Mouse (Mus musculus) heart, postnatal 25 days (tissue): ENCODE data around the gene Aldh18a1. TPM values are rescaled to one million over a fixed set of nuclear protein-coding genes. Genes with fewer than 3 reads are reported as not detected.
"Not testable (repeated sequence)": the region's sequence is repeated elsewhere in the genome, so short reads cannot be mapped to it uniquely, and the experiment has no call there.

Experiments
- DNase-seq: peaks from one replicate; pipeline ENCODE4 v3.0.0; 2022; ENCODE audit warnings: low spot score
- intact Hi-C: fragments of 180-260 bp; cut with DNase I; formaldehyde crosslinking; loops from one replicate; pipeline ENCODE4 v1.15.1; 2025
- total RNA-seq, 2 experiments: library from RNA; stranded (reverse); gene quantifications; 2 replicates each; pipeline ENCODE4 v1.2.3; 2021

Gene Aldh18a1
- 1 to 10 TPM; 7.0 to 7.3 TPM for total RNA-seq

DNA sequence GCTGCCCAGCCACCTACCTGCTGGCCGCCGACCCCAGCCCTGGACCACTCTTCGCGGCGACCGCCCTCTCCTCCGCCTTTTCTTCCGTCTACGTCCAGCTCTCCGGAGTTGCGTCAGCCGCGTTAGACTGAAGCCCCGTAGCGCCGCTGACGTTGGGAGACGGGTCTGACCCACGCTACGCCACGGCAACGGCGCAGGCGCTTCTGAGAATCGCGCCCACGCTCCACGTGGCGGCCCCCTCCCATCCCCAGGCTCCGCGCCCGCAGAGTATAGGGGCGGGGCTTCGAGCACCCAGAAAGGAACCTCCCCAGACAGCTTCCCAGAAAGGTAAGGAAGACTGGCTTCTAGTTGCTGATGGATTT is at the start of gene Aldh18a1:
Aldh18a1 (minus strand) TSS at position 171 of the 362 bp plus-strand sequence.
- intact Hi-C loops: no loop called here

DNA sequence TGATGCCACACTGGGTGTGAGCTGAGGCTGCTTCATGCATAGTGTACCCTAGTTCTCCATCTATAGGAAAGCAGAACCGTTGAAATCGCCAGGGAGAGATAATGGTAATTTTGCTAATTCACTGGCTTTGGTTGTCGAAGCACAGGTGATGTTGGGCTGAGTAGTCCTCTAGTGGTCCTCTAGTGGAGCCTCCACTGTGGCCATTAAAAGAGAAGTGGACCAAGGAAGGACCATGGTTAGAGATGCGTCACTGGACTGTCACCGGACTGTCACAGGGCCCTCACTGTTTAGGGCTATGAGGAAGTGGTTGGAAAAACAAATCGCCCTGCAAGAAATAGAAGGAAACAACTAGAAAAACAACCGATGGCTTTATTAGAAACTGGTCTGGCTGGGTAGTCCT is 49.3 kb upstream of the Aldh18a1 start:
- intact Hi-C loops: loop anchor here (5.0 kb wide), 1 partner anchor 40 kb away; no protein-coding TSS in a partner anchor
- DNase-seq: no peak

More for the DNA sequence above, at the start of gene Aldh18a1:
- DNase-seq: peak; percentile 86

DNA sequence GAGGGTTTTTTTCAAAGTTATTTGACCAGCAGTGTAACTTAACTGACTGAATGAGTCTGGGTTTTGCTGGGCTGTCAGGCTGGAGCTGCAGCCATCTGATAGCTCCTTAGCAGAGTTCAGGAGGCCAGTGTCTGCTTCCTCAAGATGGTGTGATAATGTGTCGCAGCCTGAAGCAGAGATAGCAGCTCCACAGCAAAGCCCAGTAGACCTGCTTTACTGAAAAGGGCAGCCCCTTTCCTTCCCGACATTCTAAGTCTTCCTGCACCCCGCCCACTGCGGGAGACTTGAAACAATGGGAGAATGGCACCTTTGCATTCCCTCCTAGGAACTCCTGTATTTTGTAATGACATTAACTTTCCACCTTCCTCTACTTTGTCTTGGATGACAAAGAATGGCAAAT is 48.8 kb upstream of the Aldh18a1 start:
- intact Hi-C loops: loop anchor here (5.0 kb wide), 1 partner anchor 40 kb away; no protein-coding TSS in a partner anchor
- DNase-seq: peak; percentile 45

DNA sequence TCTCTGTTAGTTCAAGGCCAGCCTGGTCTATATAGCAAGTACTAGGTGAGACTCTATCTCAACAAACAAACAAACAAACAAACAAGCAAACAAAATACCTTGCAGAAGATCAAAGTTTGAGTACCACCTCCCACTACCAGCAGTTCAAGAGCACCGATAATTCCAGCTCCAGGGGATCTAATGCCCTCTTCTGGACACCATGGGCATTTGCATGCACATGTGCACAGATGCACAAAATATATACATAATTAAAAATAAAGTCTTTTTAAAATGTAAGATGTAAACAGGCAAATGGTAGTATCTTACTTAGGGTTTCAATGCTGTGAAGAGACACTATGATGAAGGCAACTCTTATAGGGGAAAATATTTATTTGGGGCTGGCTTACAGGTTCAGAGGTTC is 44.9 kb upstream of the Aldh18a1 start:
- intact Hi-C loops: loop anchor here (2.0 kb wide), 1 partner anchor 14 kb away; no protein-coding TSS in a partner anchor
- DNase-seq: no peak

DNA sequence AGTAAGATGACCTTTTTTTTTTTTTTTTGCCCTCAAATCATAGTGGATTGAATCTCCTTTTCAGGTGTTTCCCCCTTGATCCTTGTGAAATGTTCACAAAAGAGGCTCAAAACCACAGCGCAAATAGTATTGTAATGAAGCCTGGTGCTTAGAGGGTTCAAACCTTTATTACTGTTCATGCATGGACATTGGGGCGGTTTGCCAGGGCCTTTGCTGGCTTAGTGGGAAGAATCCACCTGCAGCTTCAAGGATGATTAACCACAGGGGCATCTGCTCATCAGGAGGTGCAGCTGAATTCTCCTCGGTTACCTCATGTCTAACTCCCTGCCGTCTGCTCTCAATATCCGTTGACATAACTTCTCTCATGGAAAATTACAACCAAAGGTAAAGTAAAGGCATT is 44.4 kb upstream of the Aldh18a1 start:
- no peak for DNase-seq
- intact Hi-C loops: loop anchor here (2.0 kb wide), 1 partner anchor 14 kb away; no protein-coding TSS in a partner anchor

DNA sequence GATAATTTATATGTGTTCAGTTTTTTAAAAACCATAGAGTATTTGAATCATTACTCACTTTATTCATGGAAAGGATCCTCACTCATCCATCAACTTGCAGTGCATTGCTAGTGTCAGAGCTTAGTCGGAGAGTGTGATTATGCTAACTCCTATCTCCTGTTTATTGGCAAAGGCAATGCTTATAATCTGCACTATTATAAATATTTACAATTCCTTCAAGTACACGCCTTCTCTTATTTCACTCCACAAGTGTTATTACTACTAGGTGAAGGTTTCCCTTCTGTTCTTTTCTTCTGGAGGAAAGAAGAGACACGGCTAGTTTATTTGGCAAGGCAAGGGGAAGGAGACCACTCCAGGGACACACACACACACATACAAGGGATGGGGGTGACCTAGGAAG is 43.9 kb upstream of the Aldh18a1 start:
- intact Hi-C loops: loop anchor here (2.0 kb wide), 1 partner anchor 15 kb away; no protein-coding TSS in a partner anchor
- no peak for DNase-seq

DNA sequence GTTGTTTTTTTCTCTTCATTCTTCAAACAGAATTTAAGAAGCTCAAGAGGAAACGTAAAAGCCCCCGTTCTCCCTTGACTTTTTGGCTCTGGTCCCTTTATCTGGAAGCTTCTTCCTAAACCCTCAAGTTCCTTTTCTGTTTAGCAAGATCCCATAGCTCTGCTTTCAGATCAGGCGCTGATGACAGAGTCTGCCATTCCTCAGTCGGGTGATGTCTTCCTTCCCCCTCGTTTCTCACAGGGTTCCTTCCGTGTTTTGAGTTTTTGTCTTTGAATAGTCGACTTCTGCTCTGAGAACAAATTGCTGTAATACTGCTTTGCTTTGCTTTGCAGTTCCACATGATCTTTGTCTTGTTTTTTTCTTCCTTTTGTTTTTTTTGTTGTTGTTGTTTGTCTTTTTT is 42.3 kb upstream of the Aldh18a1 start:
- intact Hi-C loops: loop anchor here (2.0 kb wide), 1 partner anchor 16 kb away; no protein-coding TSS in a partner anchor
- DNase-seq: no peak

DNA sequence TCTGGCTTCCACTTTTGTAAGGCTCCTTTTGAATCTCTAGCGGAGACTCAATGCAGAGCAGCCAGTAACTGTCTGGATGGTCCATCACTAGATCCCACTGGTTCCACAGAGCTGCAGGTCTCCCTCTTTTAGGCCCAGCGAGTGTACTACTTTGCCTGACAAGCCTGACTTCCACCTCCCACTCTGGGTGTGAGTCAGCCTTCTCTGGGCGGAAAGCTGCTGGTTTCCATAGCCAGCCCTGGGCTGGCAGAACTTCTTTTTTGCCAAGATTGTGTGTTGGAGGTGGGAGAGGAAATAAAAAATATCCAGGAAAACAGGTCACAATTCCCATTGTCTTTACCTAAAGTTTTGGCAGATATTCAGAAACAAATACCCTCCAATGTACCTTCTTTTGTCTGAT is 41.8 kb upstream of the Aldh18a1 start:
- intact Hi-C loops: loop anchor here (2.0 kb wide), 1 partner anchor 15 kb away; no protein-coding TSS in a partner anchor
- DNase-seq: peak; percentile 13

DNA sequence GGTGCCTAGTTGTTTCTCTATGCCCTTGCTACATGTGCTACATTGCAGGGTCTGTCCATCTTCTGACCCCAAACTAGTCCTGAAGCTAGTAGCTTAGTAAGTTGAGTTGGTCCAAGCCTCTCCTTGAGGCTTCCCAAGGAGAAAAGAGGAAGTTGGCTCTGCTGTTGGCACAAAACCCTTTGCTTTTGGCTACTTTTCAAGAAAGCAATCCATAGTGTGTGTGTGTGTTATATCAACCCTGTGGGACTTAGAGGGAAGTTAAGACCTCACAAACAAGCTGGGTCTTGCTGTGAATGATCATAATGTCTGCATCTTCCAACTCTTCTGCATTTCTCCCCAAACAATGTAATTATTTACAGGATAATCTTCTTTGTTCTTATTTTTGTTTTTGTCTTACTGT is 40.7 kb upstream of the Aldh18a1 start:
- no peak for DNase-seq
- intact Hi-C loops: no loop called here

DNA sequence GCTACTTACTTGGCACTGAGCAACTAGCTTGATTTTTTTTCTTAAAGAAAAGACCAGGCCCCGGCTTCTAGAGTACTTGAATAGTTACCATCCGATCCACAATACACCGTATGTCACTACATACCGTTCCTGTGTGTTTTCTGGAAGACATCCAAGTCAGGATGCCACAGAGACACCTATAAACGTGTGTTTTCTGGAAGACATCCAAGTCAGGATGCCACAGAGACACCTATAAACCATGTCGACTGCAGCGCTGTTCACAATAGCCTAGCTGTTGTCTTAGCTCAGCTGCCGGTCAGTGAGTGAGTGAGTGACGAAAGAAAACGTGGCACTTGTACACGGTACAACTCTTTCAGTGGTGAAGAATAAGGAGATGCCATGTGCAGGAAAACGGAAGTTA is 37.7 kb upstream of the Aldh18a1 start:
- no peak for DNase-seq
- intact Hi-C loops: no loop called here

DNA sequence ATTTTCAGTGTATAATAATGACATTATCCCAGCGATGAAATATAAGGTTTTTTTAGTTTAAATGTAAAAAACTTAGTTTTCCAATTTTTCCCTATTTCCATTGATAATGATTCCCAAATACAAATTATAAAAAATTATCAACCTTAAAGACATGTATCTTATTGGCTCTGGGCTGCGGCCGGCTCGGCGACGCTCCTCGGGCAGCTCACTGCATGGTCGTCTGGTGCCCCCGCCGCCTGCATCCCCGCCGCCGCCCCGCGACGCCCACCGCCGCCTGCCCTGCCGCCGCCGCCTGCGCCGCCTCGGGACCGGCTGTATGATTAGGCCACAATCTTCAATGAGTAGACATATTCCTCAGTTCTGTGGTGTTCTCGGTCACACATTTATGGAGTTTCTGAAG is 33.4 kb upstream of the Aldh18a1 start:
- intact Hi-C loops, DNase-seq: not testable (repeated sequence)

DNA sequence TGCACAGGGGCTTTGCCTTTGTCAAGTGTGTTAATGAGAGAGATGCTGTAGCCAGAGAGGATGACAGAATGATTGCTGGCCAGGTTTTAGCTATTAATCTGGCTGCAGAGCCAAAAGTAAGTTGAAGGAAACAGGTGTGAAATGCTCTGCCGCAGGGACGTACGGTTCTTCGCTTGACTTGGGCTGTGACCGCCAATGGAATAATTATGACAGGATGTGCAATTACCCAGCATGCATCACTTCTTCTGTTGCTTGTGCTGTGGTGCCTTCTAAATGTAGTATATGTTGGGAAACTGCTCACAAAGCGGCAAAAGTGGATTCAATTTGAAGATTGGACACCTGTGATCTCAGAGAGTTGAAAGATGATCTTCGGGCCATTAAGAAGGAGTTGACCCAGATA is 27.8 kb upstream of the Aldh18a1 start:
- no peak for DNase-seq

DNA sequence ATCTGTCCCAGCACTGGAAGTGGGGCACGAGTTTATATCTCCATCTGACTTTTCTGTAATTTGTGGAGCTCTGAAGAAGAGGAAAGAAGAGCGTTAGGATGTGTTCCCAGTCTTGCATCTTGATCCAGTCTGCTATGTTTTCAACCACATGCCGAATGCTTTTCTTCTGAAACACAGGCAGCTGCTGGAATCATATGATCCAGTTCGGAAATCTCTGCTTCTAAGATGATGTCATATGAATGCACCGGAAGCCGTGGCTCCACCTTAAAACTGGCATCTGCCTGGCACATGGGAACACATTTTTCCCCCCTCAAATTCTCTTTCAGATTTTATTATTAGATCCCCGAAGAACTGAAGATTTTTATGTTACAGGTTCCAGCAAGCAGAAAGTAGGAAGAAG is 26.5 kb upstream of the Aldh18a1 start:
- intact Hi-C loops: loop anchor here (2.0 to 10.0 kb wide), 3 partner anchors 16 to 220 kb away; partner anchors contain the start of gene Ccnj
- DNase-seq: no peak

More for the DNA sequence above, 27.8 kb upstream of the Aldh18a1 start:
- intact Hi-C loops: loop anchor here (10.0 kb wide), 1 partner anchor 219 kb away; the partner anchor contains the start of gene Ccnj

DNA sequence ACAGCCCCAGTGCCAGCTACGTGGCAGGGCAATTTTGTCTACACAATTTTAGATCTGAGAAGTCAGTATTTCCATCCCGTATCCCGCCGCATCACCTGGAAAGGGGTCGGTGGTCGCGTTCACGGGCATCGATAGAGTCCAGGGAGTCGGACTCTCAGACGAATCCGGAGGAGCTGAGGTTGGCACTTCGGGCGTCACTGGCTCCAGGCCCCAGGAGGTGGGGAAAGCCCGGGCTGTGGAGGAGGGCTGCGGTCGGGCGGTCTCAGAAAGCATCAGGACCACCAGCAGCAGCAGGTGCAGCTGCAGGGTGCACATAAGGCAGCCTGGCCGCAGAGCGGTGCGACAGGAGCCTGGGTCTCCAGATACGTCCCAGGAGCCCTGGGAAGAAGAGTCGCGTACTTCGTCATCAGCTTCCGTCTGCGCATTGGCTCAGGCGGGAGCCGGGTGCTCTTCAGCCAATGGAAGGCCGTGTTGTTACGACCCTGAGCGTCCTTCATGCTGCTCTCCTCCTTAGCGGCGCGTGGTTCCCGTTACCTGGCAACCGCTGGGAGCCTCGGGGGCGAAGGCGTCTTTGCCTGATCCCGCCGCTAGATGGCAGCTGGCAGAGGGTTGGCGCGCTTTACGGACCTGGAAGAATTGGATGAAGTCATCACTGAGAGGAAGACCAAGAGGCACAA is 23.7 kb upstream of the Aldh18a1 start, which contains the start of the genes Tctn3 and Entpd1:
Tctn3 (minus strand) TSS at position 404 of the 677 bp plus-strand sequence.
Entpd1 (plus strand) TSS at position 537 of the 677 bp plus-strand sequence.
- intact Hi-C loops: loop anchor here (1.0 to 10.0 kb wide), 2 partner anchors 110 to 223 kb away; partner anchors contain the start of gene Ccnj
- peak; percentile 94 for DNase-seq

DNA sequence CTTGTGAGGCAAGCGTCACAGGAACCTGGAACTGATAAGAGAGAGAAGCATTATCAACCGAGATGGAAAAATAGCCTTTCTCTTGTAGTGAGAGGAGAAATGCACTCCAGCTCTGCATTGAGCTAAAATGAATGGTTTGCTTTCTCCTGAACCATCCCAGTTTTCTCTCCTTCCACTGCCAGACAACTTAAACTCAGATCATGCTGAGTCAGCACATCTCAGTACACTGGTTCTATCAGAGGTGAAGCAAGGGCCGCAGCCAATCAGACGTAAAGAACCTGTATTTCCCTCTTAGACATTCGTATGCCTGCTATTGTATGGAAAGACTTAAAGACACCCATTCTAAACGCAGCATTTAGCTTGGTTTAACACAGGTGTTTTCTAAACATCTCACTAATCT is 19.4 kb upstream of the Aldh18a1 start:
- intact Hi-C loops: no loop called here

DNA sequence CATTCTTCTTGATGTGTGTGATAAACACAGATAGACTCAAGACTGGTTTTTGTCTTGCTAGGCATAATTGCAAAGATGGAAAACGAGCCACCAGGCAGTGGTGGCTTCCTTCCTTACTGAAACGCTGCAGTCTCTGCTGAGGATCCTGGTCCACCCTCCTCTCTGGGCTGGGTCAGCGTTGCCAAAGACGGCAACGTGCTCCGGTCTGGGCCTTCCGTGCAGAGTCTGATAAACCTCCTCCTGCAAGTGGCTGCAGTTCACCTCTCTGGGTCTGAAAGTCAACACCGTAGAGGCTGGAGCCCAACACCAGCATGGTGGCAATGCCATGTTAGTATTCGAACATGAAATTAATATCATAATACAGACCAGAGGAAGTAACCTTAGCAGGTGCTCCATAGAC is 16.9 kb upstream of the Aldh18a1 start:
- intact Hi-C loops: no loop called here

More for the DNA sequence above, 19.4 kb upstream of the Aldh18a1 start:
- DNase-seq: no peak

DNA sequence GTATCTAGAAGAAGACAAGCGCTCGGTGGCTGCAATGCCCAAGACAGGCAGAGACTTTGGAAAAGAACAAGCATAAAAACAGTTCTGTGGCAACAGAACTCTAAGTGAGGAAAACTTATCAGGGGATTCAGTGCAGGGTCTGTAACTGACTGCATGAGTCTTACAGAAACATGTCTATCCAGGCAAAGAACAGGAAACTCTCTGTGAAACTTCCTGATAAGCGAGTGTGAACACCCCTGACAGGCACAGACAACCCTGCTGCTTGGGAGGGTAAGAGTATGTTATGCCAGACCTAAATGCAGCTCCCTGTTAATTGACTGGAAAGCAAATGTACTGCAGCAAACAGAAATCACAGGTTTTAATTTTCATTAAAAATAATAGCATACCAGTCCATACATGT is 13.6 kb upstream of the Aldh18a1 start:
- intact Hi-C loops: no loop called here
- no peak for DNase-seq

More for the DNA sequence above, 16.9 kb upstream of the Aldh18a1 start:
- no peak for DNase-seq

DNA sequence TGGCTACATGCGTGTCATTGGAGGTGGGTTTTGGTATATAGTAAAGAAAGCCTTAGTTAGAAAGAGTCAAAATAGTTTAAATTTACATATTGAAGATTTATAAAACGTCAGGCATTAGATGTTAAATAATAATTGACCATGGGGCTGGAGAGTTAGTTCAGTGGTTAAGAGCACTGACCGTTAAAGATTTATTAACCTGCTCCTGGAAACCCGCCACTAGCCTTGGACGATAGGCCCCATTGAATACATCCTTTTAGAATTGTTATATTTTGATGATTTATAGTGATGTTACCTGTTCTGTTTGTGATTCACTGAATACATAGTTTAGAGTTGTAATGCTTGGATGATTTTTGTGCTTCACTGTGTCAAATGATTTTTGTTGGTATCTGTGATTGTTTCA is 12.6 kb upstream of the Aldh18a1 start:
- intact Hi-C loops, DNase-seq: not testable (repeated sequence)

DNA sequence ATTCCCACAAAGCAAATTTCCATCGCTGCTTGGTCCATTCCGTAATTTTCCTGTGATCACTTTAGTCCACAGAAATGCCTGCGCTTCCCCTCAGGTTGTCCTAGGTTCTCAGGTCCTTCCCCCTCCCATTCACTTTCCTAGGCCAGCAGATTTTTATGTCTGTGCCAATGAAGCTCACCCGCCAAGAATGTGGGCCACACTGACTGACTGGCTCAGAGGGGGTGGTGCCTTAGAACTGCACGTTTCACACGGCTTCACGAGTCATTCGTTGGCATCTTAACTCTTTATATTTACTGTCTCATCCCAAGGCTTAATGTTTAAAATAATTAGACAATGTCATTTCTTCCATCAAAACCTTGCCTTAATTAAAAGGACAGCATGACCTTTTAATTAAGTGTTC is 7.6 kb upstream of the Aldh18a1 start:
- intact Hi-C loops: no loop called here
- no peak for DNase-seq

DNA sequence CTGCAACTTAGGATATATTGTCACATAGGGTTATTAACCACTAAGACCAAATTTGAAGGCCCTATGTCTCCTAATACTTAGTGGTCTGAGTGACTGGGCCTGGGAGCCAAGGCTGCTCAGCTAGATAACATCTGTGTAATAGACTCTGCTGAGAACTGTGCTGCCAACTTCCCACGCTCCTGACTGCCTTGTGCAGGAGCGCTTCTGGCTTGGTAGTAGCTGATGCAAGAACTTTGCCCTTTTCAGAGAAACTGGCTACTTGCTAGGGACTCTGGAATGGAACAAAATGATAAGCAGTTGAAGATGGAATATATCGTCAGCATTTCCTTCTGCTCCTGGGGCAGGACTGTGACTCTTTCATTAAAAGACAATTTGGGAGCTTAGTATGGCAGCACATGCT is 7.0 kb upstream of the Aldh18a1 start:
- intact Hi-C loops: no loop called here
- no peak for DNase-seq

DNA sequence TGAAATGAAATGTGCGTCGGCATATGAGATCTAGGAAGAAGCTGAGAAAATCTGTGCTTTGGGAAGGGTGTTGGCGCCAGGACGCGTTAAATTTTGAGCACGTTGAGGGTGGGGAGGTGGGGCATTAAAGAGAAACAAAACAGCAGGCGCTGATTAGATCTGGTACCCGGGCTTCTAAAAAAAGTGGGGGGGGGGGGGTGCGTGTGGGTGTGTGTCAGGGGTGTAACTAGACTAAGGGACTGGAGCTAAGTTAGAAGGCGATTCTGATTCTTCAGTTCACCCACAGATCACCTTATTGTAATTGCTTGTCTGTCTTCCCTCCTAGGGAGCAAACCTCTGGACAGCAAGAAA is 1.2 kb upstream of the Aldh18a1 start:
- intact Hi-C loops: loop anchor here (1.0 kb wide), 1 partner anchor 133 kb away; no protein-coding TSS in a partner anchor
- DNase-seq: no peak
